Mouse (Mus musculus): ENCODE measurements around the gene AI464131. TPM values are rescaled to one million over a fixed set of nuclear protein-coding genes. Genes with fewer than 3 reads are reported as not detected.

AI464131 gene
- polyA plus RNA-seq, 1 experiment from 2014 or later: 8.0 TPM

Other genes starting within 250 kb of the AI464131 start
- gene Ubap2, start 227.9 kb downstream of the AI464131 start, polyA plus RNA-seq (2014; fragmentation: Nextera tagmentation; extraction: Ambion mirVana): 41.2 and 51.2 TPM in 2 replicates
- 57.4 and 67.5 TPM in 2 replicates for gene Dcaf12, start 188.2 kb downstream of the AI464131 start, polyA plus RNA-seq (2014; fragmentation: Nextera tagmentation; extraction: Ambion mirVana)
- gene Ubap1, start 154.1 kb downstream of the AI464131 start, polyA plus RNA-seq (2014; fragmentation: Nextera tagmentation; extraction: Ambion mirVana): 66.8 and 76.3 TPM in 2 replicates
- gene Kif24, start 38.2 kb downstream of the AI464131 start, polyA plus RNA-seq (2014; fragmentation: Nextera tagmentation; extraction: Ambion mirVana): 2.1 and 2.3 TPM in 2 replicates
- gene Nudt2, start 37.9 kb downstream of the AI464131 start, polyA plus RNA-seq (2014; fragmentation: Nextera tagmentation; extraction: Ambion mirVana): 60.8 and 78.5 TPM in 2 replicates
- 5.3 and 13.7 TPM in 2 replicates for gene 1110017D15Rik, start 14.3 kb upstream of the AI464131 start, polyA plus RNA-seq (2014; fragmentation: Nextera tagmentation; extraction: Ambion mirVana)
- gene Fam219a, start 66.5 kb upstream of the AI464131 start, polyA plus RNA-seq (2014; fragmentation: Nextera tagmentation; extraction: Ambion mirVana): 18.8 and 23.5 TPM in 2 replicates
- gene Dnaic1, start 66.7 kb upstream of the AI464131 start, polyA plus RNA-seq (2014; fragmentation: Nextera tagmentation; extraction: Ambion mirVana): 1.7 and 1.9 TPM in 2 replicates
- 109 and 134 TPM in 2 replicates for gene Enho, start 137.2 kb upstream of the AI464131 start, polyA plus RNA-seq (2014; fragmentation: Nextera tagmentation; extraction: Ambion mirVana)
- gene Cntfr, start 194.0 kb upstream of the AI464131 start, polyA plus RNA-seq (2014; fragmentation: Nextera tagmentation; extraction: Ambion mirVana): 15.6 and 19.9 TPM in 2 replicates
- 26.2 and 47.2 TPM in 2 replicates for gene Il11ra1, start 196.9 kb upstream of the AI464131 start, polyA plus RNA-seq (2014; fragmentation: Nextera tagmentation; extraction: Ambion mirVana)
- gene Rpp25l, start 210.5 kb upstream of the AI464131 start, polyA plus RNA-seq (2014; fragmentation: Nextera tagmentation; extraction: Ambion mirVana): 61.3 and 65.5 TPM in 2 replicates
- 259 and 281 TPM in 2 replicates for gene Dctn3, start 220.1 kb upstream of the AI464131 start, polyA plus RNA-seq (2014; fragmentation: Nextera tagmentation; extraction: Ambion mirVana)
- 1.4 and 1.8 TPM in 2 replicates for gene Arid3c, start 228.1 kb upstream of the AI464131 start, polyA plus RNA-seq (2014; fragmentation: Nextera tagmentation; extraction: Ambion mirVana)

Data from neural tube, embryonic 14.5 days (tissue).